Mouse (Mus musculus): ENCODE results near the gene Tppp3.

The Tppp3 gene

DNA sequence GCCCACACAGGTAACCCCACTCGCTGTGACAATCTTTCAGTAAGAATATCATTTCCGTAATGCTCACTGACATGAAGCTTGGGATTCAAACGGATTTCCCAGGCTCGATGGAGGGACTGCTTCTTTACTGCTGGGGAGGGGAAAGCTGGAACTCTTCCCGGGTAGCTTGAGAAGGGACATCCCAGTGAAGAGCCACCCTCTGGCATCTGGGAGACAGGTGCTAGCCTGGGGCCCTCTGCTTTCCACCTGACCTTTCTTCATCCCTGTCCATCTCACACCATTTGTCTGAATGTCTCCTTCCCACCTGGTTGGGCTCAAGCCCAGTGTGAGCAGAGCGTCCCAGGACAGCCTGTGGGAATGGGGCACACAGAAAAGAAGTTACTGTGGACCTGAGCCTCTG is 5.1 kb downstream of the Tppp3 start:
- DNase-seq, result no peak

DNA sequence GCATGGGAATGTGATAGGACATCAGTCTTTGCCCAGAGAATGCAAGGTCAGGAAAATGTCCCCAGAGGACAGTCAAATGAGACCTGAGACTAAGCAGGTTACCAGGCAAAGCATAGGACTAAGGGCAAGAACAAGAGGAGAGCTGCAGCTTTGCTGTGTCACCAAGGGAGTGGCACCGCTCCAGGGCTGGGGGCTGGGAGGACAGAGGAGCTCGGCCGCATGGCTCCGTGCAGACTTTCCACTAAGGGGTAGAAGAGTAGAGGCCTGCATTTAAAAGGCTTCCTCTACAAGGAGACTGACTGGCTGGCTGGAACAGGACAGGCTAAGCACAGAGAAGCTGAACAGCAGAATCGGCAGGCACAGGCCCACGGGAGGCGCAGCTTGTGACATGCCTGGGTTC is 6.7 kb downstream of the Tppp3 start:
- peak; percentile 65 to 77 for DNase-seq

DNA sequence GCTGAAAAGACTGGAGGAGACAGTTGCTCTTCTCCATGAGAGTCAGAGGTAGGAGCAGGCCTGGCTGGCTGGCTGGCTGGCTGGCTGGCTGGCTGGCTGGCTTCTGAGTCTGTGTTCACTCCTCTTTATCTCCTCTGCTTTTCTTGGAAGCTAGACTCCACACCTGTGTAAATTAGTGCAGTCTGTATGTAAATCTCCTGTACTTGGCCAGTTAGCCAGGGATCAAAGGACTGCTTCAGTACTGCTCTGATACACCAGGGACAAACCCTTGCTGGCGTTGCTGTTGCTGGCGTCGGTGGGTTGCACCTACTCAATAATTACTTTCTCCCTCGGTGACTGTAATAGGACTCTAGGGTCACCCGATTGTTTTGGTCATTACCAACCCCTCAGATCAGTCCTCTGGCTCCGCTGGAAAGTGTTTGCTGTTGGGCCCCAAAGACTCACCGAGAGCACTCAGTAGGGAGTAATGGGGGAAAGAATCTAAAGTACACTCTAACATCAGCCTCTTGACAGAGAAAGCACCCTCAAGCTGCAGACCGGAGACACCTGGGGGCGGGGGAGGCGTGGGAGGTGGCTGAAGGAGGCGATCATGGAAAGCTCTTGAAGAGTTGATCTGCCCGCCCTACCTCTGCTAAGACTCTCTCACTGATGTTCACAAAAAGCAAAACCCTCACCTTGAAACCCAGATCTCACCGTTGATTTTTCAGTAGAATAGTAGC is 10.1 kb downstream of the Tppp3 start:
- DNase-seq, result no peak

DNA sequence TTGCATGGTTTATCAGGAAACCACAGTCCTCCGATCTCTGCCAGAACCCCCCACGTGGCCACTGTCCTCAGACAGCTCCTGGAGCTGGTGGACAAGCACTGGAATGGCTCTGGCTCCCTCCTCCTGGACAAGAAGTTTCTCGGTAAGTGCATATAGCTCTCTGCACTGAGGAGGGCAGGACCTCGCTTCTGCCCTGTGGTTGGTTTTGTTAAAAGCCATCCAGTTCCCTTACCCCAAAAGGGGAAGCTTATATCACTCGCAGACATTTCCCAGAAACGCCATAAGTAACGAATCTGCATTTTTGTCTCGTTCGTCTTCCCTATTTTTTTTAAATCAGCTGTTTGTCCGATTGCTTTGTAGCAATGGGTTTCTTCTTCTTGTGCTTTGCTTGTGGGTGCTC is 16.1 kb downstream of the Tppp3 start:
- no peak for DNase-seq

DNA sequence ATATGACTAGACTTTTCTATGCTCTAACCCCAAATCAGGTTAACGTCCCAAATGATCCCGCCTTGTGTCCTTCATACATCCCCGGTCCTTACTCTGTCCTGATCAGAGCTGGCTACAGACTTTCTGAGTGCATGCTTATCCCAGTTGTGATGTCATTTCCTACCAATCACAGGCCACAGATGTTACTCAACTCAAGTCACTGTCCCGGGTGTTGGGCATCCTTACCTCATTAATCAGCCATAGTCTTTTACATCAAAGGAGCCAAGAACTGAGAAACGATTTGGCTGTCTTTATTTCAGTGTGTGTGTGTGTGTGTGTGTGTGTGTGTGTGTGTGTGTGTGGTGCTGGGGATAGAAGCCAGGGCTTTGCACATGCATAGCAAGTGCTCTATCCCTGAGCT is 17.2 kb downstream of the Tppp3 start:
- no peak for DNase-seq

DNA sequence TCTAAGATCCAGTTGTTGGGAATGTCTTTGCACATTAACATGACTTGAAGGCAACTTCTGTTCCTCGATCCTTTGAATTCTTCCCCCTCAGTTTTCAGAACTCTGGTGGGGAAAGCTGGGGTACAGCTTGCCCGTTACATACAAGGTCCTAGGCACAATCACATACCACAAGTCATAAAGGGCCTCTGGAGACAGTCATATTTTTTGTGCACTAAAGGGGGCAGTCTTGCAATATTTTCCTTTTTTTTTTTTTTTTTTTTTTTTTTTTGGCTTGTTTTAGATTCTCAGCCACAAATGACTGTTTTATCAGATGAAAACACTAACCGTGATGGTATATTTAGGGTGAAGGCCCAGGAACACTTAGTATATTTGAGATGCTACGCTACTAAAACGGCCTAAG is 18.0 kb downstream of the Tppp3 start:
- DNase-seq, result no peak

DNA sequence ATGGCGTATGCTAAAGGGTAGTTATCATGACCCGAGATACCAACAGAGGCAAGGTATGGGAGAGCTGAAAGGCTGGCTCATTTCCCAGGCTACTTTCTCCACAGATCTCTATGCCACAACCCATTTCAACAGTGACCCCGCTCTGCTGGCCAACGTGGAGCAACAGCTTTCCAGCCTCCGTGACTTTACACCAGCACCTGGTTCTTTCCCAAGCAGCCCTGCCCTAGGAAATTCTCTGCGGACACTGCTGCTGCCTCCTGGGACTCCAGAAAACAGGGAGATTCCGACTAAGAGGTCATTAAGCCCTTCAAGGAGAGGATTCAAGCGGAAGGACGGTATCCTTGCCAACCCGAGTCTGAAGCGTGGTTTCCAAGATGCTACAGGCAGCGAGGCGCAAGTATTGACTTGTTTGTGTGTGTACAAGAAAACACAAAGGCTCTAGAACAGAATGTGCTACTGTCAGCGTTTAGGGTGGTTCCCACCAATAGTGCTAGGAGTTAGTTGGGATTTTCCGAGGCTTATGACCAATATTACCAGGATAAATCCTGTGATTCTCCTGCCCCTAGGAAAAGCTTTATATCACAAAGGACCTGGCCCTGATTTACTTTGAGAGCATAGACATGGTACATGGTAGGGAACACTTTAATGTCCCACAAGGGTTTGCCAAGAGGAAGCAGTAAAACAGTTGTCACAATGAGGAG is 19.3 kb downstream of the Tppp3 start:
- no peak for DNase-seq

DNA sequence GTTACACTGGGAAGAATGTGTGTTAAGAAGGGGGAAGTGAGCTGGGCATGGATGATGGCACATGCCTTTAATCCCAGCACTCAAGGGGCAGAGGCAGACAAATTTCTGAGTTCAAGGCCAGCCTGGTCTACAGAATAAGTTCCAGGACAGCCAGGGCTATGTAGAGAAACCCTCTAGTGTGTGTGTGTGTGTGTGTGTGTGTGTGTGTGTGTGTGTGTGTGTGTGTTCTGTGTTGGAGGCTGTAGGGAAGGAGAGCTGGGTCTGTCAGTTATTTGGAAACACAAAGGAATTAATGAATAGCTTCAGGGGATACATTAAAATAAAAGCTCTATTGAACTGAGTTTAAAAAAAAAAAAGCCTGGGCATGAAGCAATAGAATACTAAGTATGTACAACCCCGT is 20.3 kb downstream of the Tppp3 start:
- DNase-seq, result no peak

DNA sequence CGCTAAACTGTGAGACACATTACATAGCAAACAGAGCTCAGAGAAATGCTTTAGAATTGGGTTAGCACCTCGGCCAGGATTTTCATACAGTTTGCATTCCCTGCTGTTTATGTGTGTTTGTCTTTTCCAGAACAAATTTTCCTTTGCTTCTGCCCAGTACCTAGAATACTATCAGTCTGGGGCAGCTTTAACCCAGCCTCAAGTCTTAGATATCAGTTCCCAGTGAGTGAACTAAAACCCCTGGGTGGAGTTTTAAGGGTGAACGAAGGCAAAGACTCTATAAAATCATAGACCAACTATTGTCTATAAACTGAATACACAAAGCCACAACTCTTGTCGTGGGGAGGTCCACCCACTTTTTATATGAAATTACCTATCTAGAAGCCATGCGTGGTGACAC is 22.7 kb downstream of the Tppp3 start:
- no peak for DNase-seq

DNA sequence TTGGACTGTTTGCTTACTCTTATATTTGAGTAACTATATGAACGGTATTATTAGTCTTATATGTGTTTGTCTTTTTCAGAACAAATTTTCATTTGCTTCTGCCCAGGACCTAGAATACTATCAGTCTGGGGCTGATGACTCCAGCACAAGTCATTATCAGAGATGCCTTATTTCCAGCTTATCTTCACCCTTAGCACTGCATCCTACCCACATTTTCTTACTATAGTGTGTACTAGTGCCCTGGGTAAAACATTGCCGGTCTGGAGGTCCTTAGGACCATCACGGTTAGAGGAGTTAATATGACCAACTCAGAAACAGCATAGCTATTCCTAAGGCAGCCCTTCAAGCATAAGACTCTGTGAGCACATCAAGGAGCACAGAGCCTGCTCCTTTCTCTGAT is 23.1 kb downstream of the Tppp3 start:
- no peak for DNase-seq

DNA sequence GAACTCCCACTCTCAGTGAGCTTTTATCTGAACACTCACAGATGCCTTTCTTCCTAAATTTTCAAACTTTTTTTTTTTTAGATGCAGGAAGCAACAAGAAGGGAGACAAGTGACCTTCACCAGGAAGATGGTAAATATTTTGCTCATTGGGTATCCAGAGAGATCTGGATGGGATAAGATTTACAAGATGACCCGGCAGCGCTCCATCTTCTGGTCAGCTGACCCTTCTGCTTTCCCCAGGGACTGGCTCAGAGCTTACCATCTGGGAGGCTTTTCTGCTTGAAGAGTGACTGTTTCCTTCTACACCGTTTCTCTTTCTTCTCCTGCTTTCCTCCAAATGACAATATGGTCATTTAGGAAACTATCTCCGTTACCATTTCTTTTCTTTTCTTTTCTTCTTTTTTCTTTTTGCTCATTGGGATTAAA is 25.2 kb downstream of the Tppp3 start:
- DNase-seq, result peak in 1 of 2 experiments; percentile 43

DNA sequence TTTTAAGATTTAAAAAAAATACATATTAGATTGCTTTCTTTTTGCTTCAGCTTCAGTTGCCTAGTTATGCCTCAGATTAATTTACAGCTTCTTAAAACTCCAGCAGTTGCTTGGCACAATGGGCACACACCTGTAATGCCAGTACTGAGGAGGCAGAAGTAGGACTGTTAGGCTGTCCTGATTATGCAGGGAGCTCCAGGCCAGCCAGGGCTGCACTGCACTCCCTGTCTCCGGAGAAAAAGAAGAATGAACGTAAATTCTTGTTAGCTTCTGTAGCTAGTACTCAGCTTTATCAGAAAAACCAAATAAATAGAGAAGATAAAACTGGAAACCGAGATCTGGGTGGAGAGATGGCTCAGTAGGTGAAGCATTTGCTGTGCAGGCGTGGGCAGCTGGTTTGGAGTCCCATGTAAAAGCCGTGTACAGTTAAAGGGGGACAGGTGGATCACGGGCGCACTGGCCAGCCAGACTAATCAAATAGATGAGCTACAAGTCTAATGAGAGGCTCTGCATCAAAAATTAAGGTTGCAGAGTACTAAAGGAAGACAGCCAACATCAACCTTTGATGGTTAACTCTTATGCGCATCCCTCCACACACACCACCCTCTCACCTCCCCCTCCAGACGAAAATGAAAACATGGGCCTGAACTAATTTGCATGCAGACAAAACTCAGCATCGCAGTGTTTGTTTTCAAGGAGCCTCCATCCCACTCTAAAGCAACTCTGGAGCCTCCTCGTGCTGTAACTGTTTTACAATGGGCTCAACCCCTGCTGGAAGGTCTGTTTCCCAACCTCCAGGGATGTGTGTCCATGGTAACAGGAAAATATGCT is 25.8 kb downstream of the Tppp3 start:
- peak in 1 of 2 experiments; percentile 18 for DNase-seq

DNA sequence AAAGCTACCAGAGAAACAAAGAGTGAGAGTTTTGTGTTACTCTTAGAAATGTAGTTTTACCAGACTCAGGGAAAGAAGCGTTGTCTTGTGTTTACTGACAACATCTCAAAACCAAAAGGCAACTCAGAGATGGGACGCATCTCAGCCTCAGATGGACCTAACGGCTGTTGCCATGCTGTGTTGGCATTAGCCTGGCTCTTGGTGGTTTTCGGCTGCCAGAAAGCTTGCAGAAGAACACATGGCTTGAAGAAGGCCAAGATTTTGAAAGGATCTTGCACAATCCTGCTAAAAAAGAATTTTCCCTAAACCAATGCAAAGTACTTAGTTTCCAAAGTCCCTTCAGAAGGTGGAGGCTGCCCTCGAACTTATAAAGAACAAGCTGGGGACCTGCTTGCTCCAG is 28.7 kb downstream of the Tppp3 start:
- no peak for DNase-seq

DNA sequence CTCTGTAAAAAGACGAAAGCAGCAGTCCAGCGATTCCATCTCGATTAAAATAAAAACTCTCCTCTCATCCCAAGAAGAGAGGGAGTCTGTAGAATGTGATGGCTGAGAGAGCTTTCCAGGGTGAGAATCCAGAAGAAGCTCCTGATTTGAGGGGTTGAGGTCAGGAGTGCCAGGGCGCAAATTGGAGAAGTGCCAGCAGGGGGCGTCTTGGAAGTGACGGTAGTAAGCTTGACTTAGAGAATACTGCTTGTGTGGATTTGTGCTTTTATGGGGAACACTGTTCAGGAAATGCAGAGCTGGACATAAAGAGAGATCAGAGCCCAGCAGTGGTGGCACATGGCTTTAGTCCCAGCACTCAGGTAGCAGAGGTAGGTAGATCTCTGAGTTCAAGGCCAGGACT is 29.9 kb downstream of the Tppp3 start:
- DNase-seq, result peak; percentile 33 to 63

DNA sequence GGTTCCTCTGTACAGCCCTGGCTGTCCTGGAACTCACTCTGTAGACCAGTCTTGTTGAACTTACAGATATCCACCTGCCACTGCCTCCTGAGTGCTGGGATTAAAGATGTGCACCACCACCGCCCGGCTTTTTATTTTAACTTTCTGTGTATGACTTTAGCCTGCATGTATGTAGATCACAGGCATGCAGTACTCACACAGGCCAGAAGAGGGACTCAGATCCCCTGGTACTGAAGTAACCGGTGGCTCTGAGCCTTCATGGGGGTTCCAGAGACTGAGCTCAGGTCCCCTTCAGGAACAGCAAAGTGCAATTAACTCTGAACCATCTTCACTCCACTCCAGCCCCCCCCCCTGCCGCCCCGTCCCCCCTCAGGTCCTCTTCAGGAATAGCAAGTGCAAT is 32.5 kb downstream of the Tppp3 start:
- peak; percentile 39 to 63 for DNase-seq

DNA sequence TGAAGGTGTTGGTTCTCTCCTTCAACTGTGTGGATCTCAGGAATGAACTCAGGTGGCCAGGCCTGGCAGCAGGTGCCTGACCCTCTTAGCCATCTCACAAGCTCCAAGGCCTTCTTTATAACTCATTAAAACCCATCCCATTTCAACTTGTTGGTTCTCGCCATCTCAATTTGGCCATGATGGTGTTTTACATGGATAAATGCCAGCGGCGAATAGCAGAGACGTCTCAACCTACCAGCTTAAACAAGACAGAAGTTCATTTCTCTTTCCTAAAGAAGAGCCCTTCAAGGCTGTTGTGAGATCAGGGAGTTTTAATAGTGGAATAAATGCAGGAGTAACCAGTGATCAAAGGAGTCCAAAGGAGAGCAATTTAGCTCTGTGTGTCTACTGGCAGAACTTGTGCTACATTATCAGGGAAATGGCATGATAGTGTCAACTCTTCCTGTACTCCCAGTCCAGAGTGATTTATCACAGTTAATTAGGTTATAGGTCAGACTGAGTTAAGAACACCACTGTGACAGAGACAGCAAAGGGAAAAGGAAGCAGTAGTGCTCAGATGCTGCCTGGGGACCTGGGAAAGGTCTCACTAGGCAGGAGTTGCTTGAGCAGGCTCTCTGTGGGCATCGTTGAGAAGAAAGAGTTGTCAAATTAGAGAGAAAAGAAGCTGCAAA is 34.1 kb downstream of the Tppp3 start:
- DNase-seq, result no peak

DNA sequence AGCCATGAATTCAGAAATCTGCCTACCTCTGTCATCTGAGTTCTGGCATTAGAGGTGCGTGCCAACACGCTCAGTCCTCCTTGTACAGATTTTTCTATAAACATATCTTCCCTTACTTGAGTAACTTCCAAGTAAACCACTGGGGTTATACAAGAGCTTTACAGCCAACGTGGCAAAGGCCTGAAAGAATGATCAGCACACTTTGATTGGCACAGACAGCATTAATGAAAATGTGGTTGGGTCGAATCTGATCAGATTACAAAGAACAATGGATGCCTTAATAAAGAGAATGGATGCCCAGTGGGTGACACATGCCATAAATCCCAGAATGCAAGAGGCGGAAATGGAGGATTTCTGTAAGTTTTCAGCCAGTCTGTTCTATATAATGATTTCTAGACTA is 35.1 kb downstream of the Tppp3 start:
- DNase-seq, result no peak

DNA sequence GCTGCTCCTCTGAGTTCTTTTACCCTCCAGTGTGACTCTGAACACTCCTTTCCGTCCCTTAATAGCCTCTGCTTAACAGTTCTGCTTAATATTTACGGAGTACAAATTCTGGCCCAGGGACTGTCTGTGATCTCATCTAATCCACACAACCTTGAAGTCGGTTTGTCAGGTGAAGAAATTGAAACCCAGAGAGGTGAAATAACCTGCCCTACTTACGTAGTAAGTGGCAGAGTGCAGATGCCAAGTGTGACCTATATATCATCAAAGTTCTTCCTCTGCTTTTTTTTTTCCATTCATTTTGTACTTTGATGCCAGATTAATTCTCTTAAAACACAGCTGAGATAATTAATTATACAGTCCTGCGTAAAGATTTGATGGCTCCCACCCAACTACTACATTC is 37.2 kb downstream of the Tppp3 start:
- DNase-seq, result no peak

DNA sequence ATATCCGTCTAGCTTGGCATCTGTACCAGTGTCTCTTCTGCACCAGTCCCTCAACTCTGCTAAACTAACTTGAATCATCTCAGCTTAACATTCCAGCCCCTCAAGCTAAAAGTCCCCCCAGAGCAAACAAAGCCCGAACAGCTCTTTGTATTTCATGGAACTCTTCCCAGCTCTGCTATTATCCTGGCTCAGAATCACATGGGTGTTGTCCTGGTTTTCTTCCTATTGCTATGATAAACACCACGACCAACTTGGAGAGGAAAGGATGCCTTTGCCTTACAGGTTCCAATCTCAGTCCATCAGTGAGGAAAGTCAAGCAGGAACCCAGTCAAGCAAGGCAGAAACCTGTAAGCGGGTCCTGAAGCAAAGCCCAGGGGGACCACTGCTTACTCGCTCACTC is 37.8 kb downstream of the Tppp3 start:
- no peak for DNase-seq

DNA sequence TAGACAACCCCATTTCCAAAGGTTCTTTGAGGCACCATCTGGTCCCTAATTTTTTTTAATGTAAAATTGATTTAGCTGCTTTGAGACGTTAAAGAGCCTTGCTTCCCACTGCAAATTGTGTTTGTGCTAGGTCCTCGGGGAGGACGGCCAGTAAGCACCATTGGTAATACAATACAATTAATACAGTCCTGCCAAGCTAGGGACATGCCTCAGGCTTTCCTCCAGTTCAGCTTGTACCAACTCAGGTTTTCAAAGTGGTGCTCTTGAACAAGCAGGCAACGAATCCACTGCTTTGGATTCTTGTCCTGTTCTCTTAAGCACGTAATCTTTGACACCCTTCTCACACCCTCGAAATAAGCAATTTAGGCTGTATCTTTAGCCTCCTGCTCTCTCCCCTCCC is 38.3 kb downstream of the Tppp3 start:
- no peak for DNase-seq

DNA sequence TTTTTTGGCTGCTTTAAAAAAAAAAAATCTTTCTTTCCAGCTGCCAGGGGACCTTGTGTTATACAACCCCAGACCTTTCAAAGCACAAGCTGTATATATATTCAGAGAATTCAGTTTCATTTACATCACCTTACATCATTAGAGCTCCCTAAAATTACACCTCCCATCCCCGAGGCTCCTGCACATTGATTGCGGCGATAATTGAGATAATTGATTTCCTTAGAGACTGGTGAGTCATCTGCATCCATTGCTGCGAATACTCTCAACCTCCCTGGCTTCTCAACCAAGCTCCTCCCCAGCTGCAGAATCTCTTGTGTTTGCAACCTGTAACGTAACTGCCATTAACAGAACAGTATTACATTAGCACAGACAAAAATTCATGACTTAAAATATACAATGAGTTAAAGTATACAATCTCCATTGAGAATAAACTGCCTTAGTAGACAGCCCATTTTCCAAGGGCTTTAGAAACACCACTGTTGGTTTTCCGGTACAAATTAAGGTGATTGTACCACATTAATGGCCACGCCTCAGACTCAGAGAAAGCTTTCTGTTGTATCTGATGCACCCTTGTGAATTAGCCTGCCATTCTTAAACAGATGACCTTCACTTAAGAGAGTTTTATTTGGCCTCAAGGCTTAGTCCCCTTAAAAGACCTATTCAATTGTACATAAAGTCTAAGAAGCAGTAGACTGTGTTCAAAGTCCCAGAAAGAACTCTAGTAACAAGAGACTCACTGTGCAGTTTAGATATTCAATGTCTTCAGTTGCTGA is 39.4 kb downstream of the Tppp3 start:
- DNase-seq, result no peak

DNA sequence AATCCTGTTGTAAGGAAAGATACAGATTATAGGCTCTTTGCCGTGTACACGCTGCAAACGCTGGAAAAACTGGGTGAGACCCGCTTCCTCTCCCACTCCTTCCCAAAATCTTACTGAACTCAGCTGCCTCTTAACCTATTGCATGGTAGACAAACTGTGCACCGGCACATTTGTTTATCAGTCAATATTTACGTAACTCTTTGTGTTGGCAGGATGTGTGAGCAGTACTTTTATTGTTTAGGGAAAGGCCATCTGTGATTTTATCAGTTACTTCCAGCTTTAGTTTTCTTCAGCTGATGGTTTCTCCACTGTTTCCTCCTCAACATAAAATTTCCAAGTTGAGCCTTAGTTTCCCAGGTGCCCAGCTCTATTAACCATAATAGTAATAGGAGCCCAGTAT is 44.4 kb downstream of the Tppp3 start:
- no peak for DNase-seq
